Mouse (Mus musculus): Measurements from ENCODE around the gene Marveld3. TPM values are rescaled to one million over a fixed set of nuclear protein-coding genes. Genes with fewer than 3 reads are reported as not detected.

Gene Marveld3
- total RNA-seq, 2 experiments from 2014 or later: 0.46 TPM; not detected in 1

DNA sequence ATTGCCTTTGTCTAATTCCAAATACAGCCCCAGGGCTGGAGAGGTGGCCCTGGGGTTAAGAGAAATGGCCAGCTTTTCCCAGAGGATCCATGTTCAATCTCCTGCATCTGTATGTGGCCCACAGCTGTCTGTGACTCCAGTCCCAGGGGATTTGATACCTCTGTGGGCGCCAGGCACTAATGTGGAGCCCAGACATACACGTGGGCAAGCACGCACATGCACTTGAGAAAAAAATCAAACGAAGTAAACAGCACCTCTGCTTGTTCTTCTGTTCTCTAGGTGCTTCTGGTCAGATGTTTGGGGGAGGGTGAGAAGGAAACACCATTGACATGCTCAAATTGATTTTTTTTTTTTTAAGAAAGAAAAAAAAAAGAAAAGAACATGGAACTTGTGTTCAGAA, 2.1 kb upstream of the Marveld3 start:
- no peak for DNase-seq

DNA sequence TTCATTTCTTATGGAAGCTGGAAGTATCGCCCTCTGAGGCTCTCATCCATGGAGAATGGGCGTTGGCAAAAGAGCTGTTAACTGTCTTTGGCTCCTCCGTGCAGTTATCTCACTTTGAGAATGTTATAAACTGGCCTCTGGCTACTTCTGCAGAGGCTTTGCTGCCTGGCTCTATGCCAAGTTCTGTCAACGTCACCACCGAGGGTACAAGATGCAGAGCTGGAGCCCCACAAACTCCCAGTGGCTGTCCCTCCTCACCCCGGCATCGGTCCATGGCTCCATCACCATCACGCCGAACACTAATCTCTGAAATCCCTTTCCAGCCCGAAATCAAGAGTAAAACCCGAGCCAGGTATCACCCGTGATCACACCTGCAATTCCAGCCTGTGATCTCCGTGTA, 1.4 kb upstream of the Marveld3 start:
- no peak for DNase-seq

DNA sequence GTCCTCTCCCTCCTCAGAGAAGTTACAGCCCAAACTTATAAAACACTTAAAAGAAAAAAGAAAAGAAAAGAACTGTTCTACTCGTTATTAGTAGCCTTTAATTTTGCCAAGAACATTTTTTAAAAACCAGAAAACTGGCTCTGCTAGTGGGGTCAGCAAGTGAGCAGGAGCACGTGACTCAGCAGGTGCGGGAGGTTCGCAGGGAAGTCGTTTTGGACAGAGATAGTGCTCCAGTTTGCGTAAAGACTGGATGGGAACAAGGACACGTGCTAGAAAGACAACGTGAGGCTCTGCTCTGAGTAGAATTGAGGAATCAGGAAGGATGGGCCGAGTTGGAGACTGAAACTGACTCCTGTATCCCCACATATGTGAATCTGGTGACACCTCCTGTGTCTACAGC, 893 bp upstream of the Marveld3 start:
- no peak for DNase-seq

DNA sequence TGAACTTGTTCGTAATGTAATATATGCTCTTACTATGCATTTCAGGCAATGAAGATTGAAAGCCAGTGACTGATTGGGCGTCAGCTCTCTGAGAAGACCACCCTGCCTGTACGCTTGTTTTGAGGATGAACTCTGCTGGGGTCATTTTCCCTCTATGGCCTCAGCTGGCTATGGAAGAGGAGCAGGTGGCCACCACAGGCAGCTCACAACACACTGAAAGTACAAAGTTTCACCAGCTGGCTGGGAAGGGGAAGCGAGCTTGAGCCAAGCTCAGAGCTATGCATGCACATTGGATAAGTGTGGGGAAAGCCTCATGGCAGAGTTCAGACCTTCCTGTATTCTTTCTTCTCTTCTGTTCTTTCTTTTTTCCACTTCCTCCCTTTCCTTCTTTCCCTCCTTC, 2.9 kb downstream of the Marveld3 start:
- DNase-seq: no peak

DNA sequence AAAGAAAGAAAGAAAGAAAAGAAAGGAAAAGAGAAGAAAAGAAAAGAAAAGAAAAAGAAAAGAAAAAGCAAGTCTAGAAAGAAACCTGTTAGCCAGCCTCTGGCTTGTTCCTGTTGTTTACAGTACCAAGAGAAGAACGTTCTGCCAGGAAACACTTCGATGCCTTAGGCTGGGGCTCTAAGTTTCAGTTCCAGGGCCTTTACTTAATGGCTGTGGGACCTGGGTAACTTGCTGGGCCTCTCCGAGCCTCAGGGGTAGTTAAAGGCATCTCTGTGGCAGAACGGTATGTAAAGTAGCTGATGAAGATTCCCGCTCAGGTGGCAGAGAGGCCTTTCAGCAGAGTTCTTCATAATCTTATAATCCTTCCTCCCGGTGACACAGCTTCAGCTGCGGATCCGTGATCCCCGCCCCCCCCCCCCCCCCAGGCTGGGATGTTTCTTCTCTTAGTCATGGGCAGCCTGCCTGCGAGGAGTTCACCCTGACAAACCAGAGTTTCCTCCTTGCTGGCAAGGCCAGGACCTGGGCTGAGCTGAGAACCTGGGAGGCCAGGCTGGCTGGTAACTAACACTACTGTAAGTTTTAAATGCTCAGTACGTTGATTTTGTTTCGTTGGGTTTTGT, 3.9 kb downstream of the Marveld3 start:
- DNase-seq: peak in 1 of 2 experiments; percentile 23

DNA sequence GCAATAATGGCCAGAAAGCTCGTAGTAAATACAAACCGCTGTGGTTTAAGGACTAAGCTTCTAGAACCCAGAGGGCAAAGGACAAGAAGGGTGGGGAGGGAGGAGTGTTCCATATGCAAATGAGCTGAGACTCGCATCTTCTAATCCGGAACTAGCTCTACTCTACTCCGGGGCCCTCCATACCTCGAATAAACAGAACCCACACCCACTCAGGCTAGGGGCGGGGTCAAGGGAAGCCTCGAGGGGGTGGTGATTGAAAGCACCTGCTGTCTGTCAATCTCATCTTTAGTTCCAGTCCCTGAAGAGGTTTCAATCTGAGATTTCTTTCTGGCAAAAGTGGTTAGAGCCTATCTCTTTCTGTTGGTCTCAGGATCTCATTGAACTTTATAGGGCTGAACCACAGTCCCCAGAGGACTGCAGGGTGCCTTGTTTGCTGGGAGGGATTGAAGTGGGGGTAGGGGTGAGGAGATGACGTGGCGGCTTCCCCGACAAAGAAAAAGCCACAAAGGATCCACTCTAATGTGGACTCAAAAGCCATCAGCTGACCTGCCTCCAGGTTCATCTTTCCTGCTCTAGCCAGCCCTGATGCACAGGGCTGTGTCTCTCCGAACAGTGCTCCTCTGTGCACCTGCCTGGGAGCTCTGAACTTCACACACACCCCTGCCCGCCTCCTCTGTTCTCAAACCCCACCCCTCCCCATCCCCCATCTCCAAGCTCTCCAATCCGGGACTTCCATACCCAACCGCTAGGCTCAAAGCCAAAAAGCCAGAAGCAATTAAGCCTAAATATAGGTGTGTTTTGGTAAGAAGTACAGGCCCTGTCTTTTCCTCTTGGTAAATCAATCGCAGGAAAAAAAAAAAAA, 4.6 kb downstream of the Marveld3 start:
- peak in 1 of 2 experiments; percentile 18 for DNase-seq

DNA sequence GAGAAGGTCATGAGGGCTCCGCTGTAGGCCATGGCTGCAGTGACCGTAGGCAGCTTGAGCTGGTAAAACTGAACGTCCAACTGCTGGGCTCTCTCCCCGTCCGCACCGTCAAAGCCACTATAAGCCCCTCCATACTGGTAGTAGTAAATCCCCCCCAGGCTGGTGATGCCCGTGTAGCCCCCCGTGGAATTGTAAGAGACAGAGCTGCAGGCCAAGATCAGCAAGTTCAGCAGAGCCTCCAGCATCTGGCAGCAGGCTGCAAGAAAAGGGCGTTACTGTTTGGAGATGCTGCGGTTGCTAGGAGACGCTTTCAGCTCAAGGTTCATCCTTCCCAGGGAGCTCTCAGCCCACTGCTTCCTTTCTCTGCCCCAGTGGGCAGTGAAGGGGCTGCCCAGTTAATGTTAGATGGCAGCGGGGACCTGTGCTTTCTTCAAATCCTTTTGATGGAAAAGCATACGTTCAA, 7.5 kb downstream of the Marveld3 start:
- no peak for DNase-seq

DNA sequence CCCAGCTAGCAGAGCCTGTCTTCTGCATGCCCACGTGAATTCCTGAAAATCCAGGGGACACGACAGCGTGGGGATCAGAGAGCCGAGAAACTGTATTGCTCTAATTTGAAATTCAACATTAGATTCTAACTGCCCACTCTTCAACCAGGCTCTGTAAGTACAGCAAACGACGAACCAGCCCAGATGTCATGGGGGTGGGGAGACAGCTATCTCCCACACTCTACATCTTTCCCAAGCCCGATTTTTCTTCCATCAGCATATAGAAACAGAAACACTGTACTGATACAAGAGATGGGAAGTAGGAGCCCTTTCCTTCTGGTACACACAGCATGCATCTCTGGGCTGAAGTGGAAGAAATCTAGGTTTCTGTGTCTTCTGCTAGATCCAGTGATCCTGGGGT, 9.8 kb downstream of the Marveld3 start:
- no peak for DNase-seq

DNA sequence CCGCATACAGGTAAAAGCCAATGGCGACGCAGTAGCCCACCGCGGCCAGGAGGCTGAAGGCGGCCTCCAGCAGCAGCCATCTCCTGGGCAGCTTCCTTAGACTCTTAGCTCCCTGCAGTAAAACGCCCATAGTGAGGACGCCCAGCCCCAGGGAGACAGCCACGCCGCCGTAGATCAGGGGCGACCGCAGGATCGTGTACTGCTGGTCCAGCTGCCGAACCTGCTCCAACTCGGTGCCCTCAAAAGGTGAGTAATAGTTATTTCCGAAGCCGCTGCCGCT, 13.8 kb downstream of the Marveld3 start:
- no peak for DNase-seq

DNA sequence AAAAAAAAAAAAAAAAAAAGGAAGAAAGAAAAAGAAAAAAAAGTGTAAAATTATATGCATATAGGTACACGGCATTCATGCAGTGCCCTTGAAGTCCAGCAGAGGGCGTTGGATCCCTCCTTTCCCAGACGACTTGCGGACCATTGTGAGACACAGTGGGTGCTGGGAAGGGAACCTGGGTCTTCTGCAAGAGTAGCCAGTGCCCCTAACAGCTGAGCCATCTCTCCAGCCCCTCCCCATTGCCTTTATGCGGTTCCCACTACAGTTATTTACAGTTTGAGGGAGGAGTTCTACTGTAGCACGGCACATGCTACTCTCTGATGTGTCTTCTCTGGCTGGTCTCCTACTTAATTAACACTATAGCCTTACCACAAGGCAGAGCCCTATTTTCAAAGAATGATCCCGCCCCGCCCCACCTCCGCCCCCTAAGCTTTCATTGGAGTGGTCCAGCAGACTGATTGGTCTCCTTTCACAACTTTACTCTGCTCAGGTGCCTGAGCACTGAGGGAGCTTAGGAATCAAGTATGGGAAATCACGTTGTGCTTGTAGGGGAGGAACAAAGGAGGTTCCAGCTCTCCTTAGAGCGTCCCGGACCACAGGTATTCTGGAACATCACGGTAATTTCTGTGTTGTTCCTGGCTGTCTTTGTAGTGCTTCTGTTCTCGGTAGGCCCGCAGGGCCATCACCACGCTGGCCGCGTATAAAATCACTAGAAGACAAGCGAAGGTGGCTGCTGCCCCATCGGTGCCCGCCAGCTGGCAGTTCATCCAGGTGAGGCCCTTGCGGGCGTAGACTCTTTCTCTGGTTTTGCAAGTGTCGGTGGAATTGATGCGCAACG, 14.3 kb downstream of the Marveld3 start:
- DNase-seq: no peak

DNA sequence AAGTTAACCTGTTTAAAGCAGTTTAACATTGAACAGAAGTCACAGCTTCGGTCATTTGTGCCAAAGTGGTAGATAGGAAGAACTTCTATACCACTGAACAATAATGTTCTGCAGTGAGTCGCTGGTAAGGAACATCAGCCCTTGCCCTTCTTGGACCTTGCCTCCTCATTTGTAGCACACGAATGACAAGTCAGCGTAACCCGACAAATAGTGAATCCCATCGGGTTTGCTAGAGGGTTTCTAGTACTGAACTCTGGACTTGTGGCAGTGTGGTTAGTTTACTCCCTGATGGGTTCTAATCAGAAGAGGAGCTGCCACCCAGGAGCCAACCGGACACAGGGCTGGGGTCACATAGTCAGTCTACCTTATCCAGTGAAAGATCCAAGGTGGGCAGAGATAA, 15.7 kb downstream of the Marveld3 start:
- no peak for DNase-seq

DNA sequence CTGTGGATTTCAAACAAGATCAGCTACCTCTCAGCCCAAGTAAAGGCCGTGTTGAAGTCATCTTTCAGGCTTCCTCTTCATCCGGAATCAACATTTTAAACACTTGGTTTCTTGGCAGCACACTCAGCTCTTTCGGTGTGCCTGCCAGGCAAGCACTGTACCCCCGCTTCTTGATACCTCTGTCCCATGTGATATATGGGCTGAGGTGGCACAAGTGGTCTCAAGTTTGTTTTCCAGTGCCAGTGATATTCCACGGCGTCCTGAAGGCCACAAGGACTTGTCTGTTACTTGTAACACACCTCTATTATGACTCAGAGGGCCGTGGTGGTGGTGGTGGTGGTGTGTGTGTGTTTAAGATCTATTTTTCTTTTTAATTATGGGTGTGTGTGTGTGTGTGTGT, 16.3 kb downstream of the Marveld3 start:
- no peak for DNase-seq

DNA sequence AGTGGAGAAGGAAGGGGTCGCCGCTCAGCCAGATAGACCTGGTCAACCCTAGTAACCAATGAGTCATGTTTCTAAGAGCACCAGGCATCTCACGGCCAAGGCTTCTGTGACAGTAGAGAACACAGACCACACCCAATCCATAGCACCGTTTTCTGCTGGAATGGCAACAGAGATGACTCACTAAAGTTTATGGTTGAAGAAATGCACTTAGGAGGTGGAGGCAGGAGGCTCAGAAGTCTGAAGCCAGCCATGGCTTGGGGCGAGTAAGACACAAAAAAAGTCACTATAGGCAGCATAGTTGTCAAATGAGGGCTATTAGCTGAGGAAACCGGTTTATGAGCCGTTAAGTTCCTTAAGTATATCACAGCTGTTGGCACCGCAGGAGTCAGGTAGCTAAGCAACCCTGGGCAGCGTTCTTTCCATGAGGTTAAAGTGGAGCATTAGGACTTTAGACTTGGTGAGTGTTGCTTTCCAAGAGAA, 16.8 kb downstream of the Marveld3 start:
- DNase-seq: no peak

DNA sequence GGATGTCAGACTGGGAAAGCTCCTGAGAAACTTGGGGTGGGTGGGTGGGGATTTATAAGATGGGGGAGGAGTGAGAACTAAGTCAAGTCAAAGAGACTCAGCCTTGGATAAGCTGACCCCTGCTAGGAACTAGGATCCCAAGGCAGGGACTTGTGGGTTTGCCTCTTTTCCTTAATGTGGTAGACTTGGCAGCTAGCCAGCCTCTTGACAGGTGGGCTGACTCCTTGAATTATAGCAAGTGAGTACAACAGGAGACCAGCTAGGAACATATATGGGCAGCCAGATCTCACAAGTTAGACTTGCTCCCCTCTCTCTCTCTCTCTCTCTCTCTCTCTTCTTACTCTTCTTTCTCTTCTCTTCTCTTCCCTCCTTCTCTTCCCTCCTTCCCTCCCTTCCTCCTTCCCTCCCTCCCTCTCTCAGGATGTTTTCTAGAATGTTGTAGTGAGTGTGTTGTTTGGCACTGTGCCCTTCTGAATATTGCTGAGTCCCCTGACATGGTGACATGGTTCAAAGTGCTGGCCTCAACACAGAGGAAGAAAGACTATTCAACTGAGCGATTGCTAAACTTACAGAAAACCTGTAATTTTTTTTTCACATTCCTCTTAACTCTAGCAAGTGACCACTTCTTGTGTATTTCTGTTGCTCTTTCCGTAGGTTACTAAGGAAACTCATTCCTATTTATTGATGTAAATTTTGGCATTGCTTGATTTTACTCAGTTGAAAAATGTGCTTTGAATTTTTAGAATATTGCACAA, 20.2 kb downstream of the Marveld3 start:
- DNase-seq: no peak

DNA sequence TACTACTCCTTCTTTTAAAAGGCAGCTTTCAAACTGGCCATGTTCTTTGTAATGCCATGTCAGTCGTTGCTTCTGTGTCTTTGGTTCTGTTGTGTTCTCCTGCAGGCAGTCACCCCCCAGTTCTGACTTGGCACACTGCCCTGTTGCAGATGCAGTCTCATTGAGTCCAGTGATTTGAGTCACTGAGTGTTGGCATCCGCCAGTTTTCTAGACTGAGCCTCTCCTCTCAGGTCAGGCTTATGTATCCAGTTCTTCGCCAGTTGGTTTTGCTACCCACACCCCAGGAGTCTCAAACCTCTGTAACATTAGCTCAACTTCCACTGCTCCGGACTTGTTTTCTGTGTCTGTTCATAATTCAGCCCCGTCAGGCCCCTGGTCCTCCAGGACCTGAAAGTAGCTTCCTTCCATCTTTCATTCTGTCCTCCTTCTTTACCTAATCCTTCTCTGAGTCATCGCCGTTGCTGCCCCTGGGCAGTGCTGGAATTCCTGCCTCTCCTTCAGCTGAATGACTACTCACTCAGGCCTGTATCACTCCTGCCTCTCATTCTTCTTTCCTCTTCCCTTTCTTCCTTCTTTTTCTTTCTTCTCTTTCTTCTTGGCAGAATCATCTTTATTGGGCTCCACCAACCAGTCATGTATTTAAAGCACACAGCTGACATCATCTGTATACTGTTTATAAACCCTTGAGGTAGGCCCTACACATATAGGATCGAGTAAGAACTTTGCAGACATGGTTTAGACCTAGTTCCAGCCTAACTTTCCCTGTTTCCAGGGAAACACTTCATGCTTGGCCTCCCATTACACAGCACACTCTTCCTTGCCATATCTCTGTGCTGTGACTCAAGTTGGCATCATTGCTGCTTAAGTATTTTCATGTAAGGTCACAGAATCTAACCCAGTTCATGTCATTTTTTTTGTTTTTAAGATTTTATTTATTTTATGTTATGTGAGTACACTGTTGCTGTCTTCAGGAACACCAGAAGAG, 41.3 kb downstream of the Marveld3 start:
- DNase-seq: peak; percentile 15 to 28

DNA sequence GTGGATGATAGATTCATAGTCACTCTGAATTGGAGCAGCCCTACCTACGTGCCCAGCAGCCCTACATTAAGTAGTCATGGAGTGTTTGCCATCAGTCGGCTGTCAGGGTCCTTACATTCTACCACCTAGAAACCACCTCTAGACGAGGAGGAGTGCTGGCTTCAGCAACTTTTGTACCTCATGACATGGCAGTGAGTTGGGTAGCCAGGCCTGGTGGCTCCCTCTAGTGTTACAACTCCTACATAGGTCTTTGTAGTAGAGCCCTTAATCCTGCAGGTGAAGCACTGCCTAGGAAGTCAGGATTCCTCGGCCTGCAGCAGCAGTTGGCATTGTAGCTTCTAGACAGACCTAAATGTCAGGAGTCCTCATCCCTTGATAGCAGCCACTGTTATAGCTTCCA, 44.7 kb downstream of the Marveld3 start:
- DNase-seq: peak; percentile 49 to 62

DNA sequence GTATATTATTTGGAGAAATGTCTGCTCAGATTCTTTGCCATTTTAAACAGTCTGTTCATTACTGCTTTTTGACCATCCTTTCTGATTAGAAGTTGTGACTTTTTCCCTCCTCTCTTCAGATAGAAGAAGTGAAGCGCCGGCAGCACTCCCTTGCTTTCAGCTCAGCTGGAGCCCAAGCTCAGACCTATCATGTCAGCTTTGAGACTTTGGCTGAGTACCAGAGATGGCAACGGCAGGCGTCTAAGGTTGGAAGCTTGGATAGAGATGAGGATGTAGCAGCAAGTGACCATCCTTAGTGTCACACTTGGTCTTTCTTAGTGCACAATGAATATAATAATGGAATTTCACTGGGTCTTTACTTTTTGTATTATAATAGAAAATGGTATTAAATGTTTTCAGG, 54.6 kb downstream of the Marveld3 start:
- no peak for DNase-seq

DNA sequence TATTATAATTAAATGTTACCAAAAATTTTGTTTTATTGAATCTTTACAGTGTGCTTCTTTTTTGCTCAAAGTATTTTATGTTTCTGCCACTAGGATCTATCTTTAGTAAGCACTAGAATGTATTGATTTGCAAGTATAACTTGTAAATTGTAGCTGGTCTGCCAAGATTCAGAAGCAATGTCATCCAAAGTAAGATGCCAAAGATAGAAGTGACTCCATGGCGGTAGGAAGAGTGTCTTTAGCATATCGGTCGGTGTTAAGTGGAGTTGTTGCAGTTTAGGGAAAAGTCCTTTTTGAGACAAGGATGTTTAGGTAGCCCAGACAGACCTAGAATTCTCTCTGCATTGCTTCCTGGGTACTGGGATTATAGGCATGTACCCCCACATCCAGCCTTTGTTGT, 55.1 kb downstream of the Marveld3 start:
- no peak for DNase-seq

DNA sequence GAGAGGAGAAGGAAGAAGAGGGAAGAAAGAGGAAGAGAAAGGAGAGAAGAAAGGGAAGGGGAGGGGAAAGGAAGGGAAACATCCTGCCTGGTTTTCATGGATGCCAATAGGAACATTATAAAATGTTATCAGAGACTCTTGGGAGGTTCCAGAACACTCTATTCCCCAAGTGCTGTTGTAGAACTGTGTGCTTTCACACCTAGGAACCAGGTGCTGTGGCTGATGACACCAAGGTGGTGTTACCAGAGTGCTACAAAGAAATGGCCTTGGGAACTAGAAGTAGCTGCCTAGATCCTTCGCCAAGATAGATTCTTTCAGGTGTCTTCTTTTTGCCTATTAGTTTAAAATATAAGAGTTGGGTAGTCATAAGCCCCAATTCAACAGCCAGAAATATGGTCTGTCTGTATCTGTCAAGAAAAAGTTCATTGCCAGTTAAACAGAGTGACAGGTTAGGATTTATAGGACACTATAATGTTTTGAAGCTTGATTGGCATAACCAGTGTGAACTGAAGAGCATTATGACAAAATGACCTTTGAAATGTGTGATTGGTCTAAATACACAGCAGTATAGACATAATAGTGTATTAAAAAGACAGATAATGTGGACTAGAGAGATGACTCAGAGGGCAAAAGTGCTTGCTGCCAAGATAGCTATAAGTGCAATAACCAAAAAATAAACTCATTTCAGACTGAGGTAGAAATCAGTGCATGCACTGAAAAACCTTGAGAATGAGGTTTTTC, 56.9 kb downstream of the Marveld3 start:
- DNase-seq: no peak

DNA sequence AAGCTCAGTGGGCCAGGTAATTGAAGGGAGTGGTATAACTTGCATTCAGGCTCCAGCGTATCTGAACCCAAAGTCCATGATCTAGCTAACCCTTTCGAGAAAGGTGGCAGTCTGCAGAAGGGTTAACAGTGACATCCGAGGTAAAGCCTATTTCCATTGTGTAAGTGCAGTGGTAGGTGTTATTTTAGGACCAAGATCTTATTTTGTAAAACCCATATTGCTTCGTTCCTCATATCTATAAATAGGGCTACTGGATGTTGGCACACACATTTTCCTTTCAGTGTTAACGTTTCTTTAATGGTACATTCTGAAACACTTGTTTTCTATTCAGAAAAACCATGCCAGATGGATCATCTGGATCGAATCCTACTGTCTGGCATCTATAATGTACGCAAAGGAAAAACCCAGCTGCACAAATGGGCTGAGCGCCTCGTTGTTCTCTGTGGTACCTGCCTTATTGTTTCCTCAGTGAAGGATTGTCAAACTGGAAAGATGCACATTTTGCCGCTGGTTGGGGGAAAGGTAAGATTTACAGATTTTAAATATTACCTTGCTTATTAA, 58.0 kb downstream of the Marveld3 start:
- DNase-seq: no peak

Measured in heart, adult 18-20 months (tissue).